Mouse (Mus musculus) embryonic facial prominence, embryonic 14.5 days (tissue): ENCODE data around the gene Upp2. TPM values are rescaled to one million over a fixed set of nuclear protein-coding genes. Genes with fewer than 3 reads are reported as not detected.

Source experiments
- ATAC-seq: fragments of 200-750 bp; cut with Nextera tagmentation; 2 replicates; pipeline ENCODE4 v1.8.0; 2017; ENCODE audit warnings: low read depth, moderate number of reproducible peaks, moderate TSS enrichment
- DNase-seq: peaks from one replicate; pipeline ENCODE4 v3.0.0-alpha.2; 2015; ENCODE audit warnings: low spot score
- H3K27ac ChIP-seq: fragments of 300-500 bp; sonication (generic); replicated peaks from 2 replicates; pipeline ENCODE4 v1.5.1; 2014; ENCODE audit warnings: low read depth, mild to moderate bottlenecking, low read length, moderate library complexity
- H3K27me3 ChIP-seq: fragments of 300-500 bp; sonication (generic); replicated peaks from 2 replicates; pipeline ENCODE4 v1.6.1; 2014; ENCODE audit warnings: low read length; ENCODE audit not compliant: control insufficient read depth, insufficient read depth
- H3K36me3 ChIP-seq: fragments of 300-500 bp; sonication (generic); 2 replicates; pipeline ENCODE4 v1.6.1; 2014; ENCODE audit warnings: low read length, mixed read lengths; ENCODE audit not compliant: control insufficient read depth, insufficient read depth
- H3K4me1 ChIP-seq: fragments of 300-500 bp; sonication (generic); 2 replicates; pipeline ENCODE4 v1.6.1; 2014; ENCODE audit warnings: antibody characterized with exemption, low read length; ENCODE audit not compliant: control insufficient read depth, insufficient read depth
- H3K4me2 ChIP-seq: fragments of 300-500 bp; sonication (generic); 2 replicates; pipeline ENCODE4 v1.6.1; 2014; ENCODE audit warnings: low read depth, mild to moderate bottlenecking, low read length, moderate library complexity, mixed read lengths
- H3K4me3 ChIP-seq: fragments of 300-500 bp; sonication (generic); 2 replicates; pipeline ENCODE4 v1.5.1; 2014; ENCODE audit warnings: low read depth, mild to moderate bottlenecking, low read length
- H3K9ac ChIP-seq: fragments of 300-500 bp; sonication (generic); 2 replicates; pipeline ENCODE4 v1.6.1; 2014; ENCODE audit warnings: low read depth, mild to moderate bottlenecking, low read length, moderate library complexity, mixed read lengths
- H3K9me3 ChIP-seq: fragments of 300-500 bp; sonication (generic); 2 replicates; pipeline ENCODE4 v1.6.1; 2016; ENCODE audit warnings: low read length; ENCODE audit not compliant: control insufficient read depth
- WGBS: fragments of 180-500 bp; shearing (Covaris S2); extraction: QIAGEN DNeasy Blood & Tissue Kit; methylation state at CpG from one replicate; pipeline ENCODE4 v1.1.7; 2014; 5-methylcytosine and 5-hydroxymethylcytosine counted together
- polyA plus RNA-seq: library from polyadenylated mRNA; unstranded; fragments of >200 nt; fragmentation: Nextera tagmentation; extraction: Ambion mirVana; gene quantifications from 2 replicates; pipeline ENCODE4 v1.2.1, GENCODE M21; 2014

The Upp2 gene
- polyA plus RNA-seq, 1 experiment from 2014 or later: 8.7 TPM

- no peak for ATAC-seq
These were observed 47.8 kb downstream of the Upp2 start for GRCm38 (mm10) chr2:58614851-58615250.

GRCm38 (mm10) chr2:58615766-58616165 lies 48.7 kb downstream of the Upp2 start:
- 84% methylated on average over 5 of the region's 5 CpGs for WGBS
- ATAC-seq (no peak), DNase-seq (no peak)
- no peak overlapping the region for H3K9ac ChIP-seq
- H3K4me1 ChIP-seq: no peaks in the 10 kb centered on the region
- H3K36me3 ChIP-seq: no peaks in the 10 kb centered on the region
- no peak overlapping the region for H3K4me2 ChIP-seq
- H3K4me3 ChIP-seq: no peak overlapping the region
- H3K9me3 ChIP-seq: no peaks in the 10 kb centered on the region
- no peak overlapping the region for H3K27ac ChIP-seq
- no peaks in the 10 kb centered on the region for H3K27me3 ChIP-seq

More at GRCm38 (mm10) chr2:58614851-58615250, 47.8 kb downstream of the Upp2 start:
- no peaks in the 10 kb centered on the region for H3K9me3 ChIP-seq
- no peak for DNase-seq
- H3K9ac ChIP-seq: no peak overlapping the region
- H3K4me2 ChIP-seq: no peak overlapping the region
- H3K4me1 ChIP-seq: no peaks in the 10 kb centered on the region
- WGBS: 94% methylated on average over 8 of the region's 8 CpGs
- no peaks in the 10 kb centered on the region for H3K36me3 ChIP-seq
- H3K27me3 ChIP-seq: no peaks in the 10 kb centered on the region
- H3K4me3 ChIP-seq: no peak overlapping the region
- no peak overlapping the region for H3K27ac ChIP-seq

- Histone ChIP-seq H3K27ac (no peak overlapping the region), H3K4me2 (no peak overlapping the region), H3K4me1 (no peaks in the 10 kb centered on the region), H3K4me3 (no peak overlapping the region), H3K9me3 (no peaks in the 10 kb centered on the region), H3K9ac (no peak overlapping the region), H3K36me3 (no peaks in the 10 kb centered on the region), H3K27me3 (no peaks in the 10 kb centered on the region)
- 71% methylated on average over 12 of the region's 12 CpGs for WGBS
- ATAC-seq (no peak), DNase-seq (no peak)
These were observed 58.1 kb downstream of the Upp2 start for GRCm38 (mm10) chr2:58625186-58625585.

- Histone ChIP-seq H3K36me3 (no peaks in the 10 kb centered on the region), H3K9ac (no peak overlapping the region), H3K4me3 (no peak overlapping the region), H3K9me3 (no peaks in the 10 kb centered on the region), H3K27me3 (no peaks in the 10 kb centered on the region), H3K27ac (no peak overlapping the region), H3K4me2 (no peak overlapping the region), H3K4me1 (no peaks in the 10 kb centered on the region)
- no peak for DNase-seq
- WGBS: 26% methylated on average over 2 of the region's 2 CpGs
- no peak for ATAC-seq
These were observed 58.6 kb downstream of the Upp2 start for GRCm38 (mm10) chr2:58625681-58626080.

- ATAC-seq (no peak), DNase-seq (no peak)
- no peaks in the 10 kb centered on the region for H3K9me3 ChIP-seq
- no peaks in the 10 kb centered on the region for H3K4me1 ChIP-seq
- no peak overlapping the region for H3K27ac ChIP-seq
- H3K9ac ChIP-seq: no peak overlapping the region
- no peak overlapping the region for H3K4me2 ChIP-seq
- WGBS: 26% methylated on average over 8 of the region's 8 CpGs
- no peak overlapping the region for H3K4me3 ChIP-seq
- H3K27me3 ChIP-seq: no peaks in the 10 kb centered on the region
- no peaks in the 10 kb centered on the region for H3K36me3 ChIP-seq
These were observed 59.2 kb downstream of the Upp2 start for GRCm38 (mm10) chr2:58626136-58626769.

GRCm38 (mm10) chr2:58627981-58628380 lies 60.9 kb downstream of the Upp2 start:
- ATAC-seq: no peak
- WGBS: 6% methylated on average over 1 of the region's 2 CpGs

GRCm38 (mm10) chr2:58628993-58629392 lies 61.9 kb downstream of the Upp2 start:
- Histone ChIP-seq H3K27ac (no peak overlapping the region), H3K4me3 (no peak overlapping the region), H3K27me3 (no peaks in the 10 kb centered on the region), H3K9me3 (no peaks in the 10 kb centered on the region), H3K9ac (no peak overlapping the region), H3K4me1 (no peaks in the 10 kb centered on the region), H3K4me2 (no peak overlapping the region), H3K36me3 (no peaks in the 10 kb centered on the region)
- 75% methylated on average over 3 of the region's 3 CpGs for WGBS
- ATAC-seq (no peak), DNase-seq (no peak)

More at GRCm38 (mm10) chr2:58627981-58628380, 60.9 kb downstream of the Upp2 start:
- Histone ChIP-seq H3K9me3 (no peaks in the 10 kb centered on the region), H3K27ac (no peak overlapping the region), H3K27me3 (no peaks in the 10 kb centered on the region), H3K4me2 (no peak overlapping the region), H3K4me1 (no peaks in the 10 kb centered on the region), H3K4me3 (no peak overlapping the region), H3K36me3 (no peaks in the 10 kb centered on the region), H3K9ac (no peak overlapping the region)
- no peak for DNase-seq

- WGBS: 52% methylated on average over 7 of the region's 7 CpGs
- Histone ChIP-seq H3K4me3 (no peak overlapping the region), H3K4me1 (no peaks in the 10 kb centered on the region), H3K36me3 (no peaks in the 10 kb centered on the region), H3K9me3 (no peaks in the 10 kb centered on the region), H3K27ac (no peak overlapping the region), H3K9ac (no peak overlapping the region), H3K4me2 (no peak overlapping the region), H3K27me3 (no peaks in the 10 kb centered on the region)
- DNase-seq: no peak
- ATAC-seq: no peak
These were observed 62.3 kb downstream of the Upp2 start for GRCm38 (mm10) chr2:58629440-58629839.

GRCm38 (mm10) chr2:58633791-58634190 lies 66.7 kb downstream of the Upp2 start:
- WGBS: 89% methylated on average over 11 of the region's 11 CpGs
- H3K27me3 ChIP-seq: no peaks in the 10 kb centered on the region
- H3K9ac ChIP-seq: no peak overlapping the region
- H3K4me1 ChIP-seq: no peaks in the 10 kb centered on the region
- no peak overlapping the region for H3K4me3 ChIP-seq
- H3K4me2 ChIP-seq: no peak overlapping the region
- no peak for ATAC-seq
- no peak for DNase-seq
- no peaks in the 10 kb centered on the region for H3K36me3 ChIP-seq
- no peak overlapping the region for H3K27ac ChIP-seq
- H3K9me3 ChIP-seq: no peaks in the 10 kb centered on the region
